Mouse (Mus musculus) lung, postnatal 0 days (tissue): ENCODE measurements around the gene Ncam1.

Source experiments
- CTCF ChIP-seq: IDR thresholded peaks from 2 replicates; pipeline ENCODE4 v1.5.1; 2016; ENCODE audit warnings: antibody characterized with exemption, mild to moderate bottlenecking
- EP300 ChIP-seq: IDR thresholded peaks from 2 replicates; pipeline ENCODE4 v1.6.1; 2016; ENCODE audit warnings: antibody characterized with exemption, mild to moderate bottlenecking, control low read depth

DNA sequence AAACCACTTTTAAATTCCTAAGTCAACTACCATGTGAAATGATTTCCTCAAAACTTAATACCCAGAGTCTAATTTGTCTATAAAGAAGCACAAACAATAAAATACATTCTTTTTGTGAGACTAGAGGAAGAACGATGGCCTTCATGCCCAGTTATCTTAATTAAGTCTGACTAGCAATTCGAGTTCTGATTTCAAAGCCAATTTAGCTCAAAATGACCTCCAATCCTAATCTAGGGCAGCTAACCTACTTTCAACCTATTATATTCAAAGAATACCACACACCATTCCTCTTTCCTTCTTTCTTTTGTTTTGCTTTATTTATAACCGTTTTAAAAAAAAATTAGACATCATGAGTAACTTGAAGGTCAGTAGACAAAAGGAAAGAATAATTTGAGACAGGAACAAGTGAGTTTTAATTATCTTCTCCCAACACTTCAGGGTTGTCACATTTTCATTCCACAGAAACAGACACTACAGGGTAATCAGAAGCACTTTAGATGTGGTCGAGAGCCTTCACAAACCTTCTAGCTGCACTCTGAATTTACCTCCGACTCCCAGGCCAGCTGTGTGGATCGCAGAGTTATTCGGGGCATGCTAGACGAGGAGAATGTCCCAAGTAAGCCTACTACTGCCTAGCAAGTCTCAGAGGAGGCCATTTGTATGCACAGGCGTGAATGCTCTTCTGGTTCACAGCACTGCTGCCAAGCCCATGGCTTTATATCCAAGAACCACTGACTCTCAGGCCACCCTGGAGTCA lies 17.5 kb downstream of the Ncam1 start:
- TF ChIP-seq CTCF, result no peak
- TF ChIP-seq EP300, result no peak
